Mouse (Mus musculus): Measurements from ENCODE around the gene Adarb1. TPM values are rescaled to one million over a fixed set of nuclear protein-coding genes. Genes with fewer than 3 reads are reported as not detected.

The Adarb1 gene
- total RNA-seq, 1 experiment = 6.3 TPM

- H3K4me3 ChIP-seq (ENCODE audit: insufficient read depth in 1 of 2, low read depth in 1 of 2, low read length in 2 of 2, poor library complexity in 1 of 2, severe bottlenecking in 1 of 2) = no peak overlapping the region
- in situ Hi-C loops (cut with MboI; ENCODE audit: low sequenced_read_pairs in 2 of 2, unreplicated experiment in 2 of 2) = no loop called here
Measured at GRCm38 (mm10) chr10:77448698-77449247, 30.7 kb upstream of the Adarb1 start.

GRCm38 (mm10) chr10:77448209-77448608 lies 30.1 kb upstream of the Adarb1 start:
- DNase-seq (ENCODE audit: low read depth, low spot score) = no peak
- H3K9ac ChIP-seq (ENCODE audit: insufficient read depth, low read depth, low read length, poor library complexity, severe bottlenecking) = no peak overlapping the region
- TF ChIP-seq HCFC1 (IDR thresholded peaks at IDR 0.05; ENCODE audit: borderline replicate concordance, insufficient read depth, low read length) = no peak
- TF ChIP-seq MAFK (IDR thresholded peaks at IDR 0.05; ENCODE audit: insufficient read depth, low read depth, low read length) = no peak
- TF ChIP-seq ZC3H11A (IDR thresholded peaks at IDR 0.05; ENCODE audit: borderline replicate concordance, low read depth, low read length) = no peak
- H3K4me3 ChIP-seq (ENCODE audit: insufficient read depth in 1 of 2, low read depth in 1 of 2, low read length in 2 of 2, poor library complexity in 1 of 2, severe bottlenecking in 1 of 2) = no peak overlapping the region
- no peaks in the 10 kb centered on the region for H3K36me3 ChIP-seq (ENCODE audit: control insufficient read depth, insufficient read depth, low read length, poor library complexity, severe bottlenecking)
- H3K9me3 ChIP-seq (ENCODE audit: control insufficient read depth, insufficient read depth, low read depth, low read length) = no peaks in the 10 kb centered on the region
- in situ Hi-C loops (cut with MboI; ENCODE audit: low sequenced_read_pairs in 2 of 2, unreplicated experiment in 2 of 2) = no loop called here
- H3K27ac ChIP-seq (ENCODE audit: insufficient read depth, low read depth, low read length, poor library complexity, severe bottlenecking) = no peak overlapping the region
- peaks cover 0 to 2% of the 10 kb centered on the region in 2 experiments; a peak in 1 of 4 replicates for H3K4me1 ChIP-seq (ENCODE audit: control insufficient read depth in 2 of 2, insufficient read depth in 2 of 2, low read length in 2 of 2, poor library complexity in 1 of 2)

More at GRCm38 (mm10) chr10:77448698-77449247, 30.7 kb upstream of the Adarb1 start:
- H3K36me3 ChIP-seq (ENCODE audit: control insufficient read depth, insufficient read depth, low read length, poor library complexity, severe bottlenecking) = no peaks in the 10 kb centered on the region
- no peaks in the 10 kb centered on the region for H3K9me3 ChIP-seq (ENCODE audit: control insufficient read depth, insufficient read depth, low read depth, low read length)
- H3K4me1 ChIP-seq (ENCODE audit: control insufficient read depth in 2 of 2, insufficient read depth in 2 of 2, low read length in 2 of 2, poor library complexity in 1 of 2) = peaks cover 0 to 2% of the 10 kb centered on the region in 2 experiments; a peak in 1 of 4 replicates
- H3K27ac ChIP-seq (ENCODE audit: insufficient read depth, low read depth, low read length, poor library complexity, severe bottlenecking) = no peak overlapping the region
- H3K9ac ChIP-seq (ENCODE audit: insufficient read depth, low read depth, low read length, poor library complexity, severe bottlenecking) = no peak overlapping the region
- TF ChIP-seq HCFC1 (IDR thresholded peaks at IDR 0.05; ENCODE audit: borderline replicate concordance, insufficient read depth, low read length) (no peak), ZNF384 (IDR thresholded peaks at IDR 0.05; ENCODE audit: low read depth, low read length) (no peak), ZC3H11A (IDR thresholded peaks at IDR 0.05; ENCODE audit: borderline replicate concordance, low read depth, low read length) (no peak), MAFK (IDR thresholded peaks at IDR 0.05; ENCODE audit: insufficient read depth, low read depth, low read length) (no peak), CHD2 (IDR thresholded peaks at IDR 0.05; ENCODE audit: low read depth, low read length) (no peak)
- DNase-seq (ENCODE audit: low read depth, low spot score) = no peak

- Histone ChIP-seq H3K36me3 (ENCODE audit: control insufficient read depth, insufficient read depth, low read length, poor library complexity, severe bottlenecking) (no peaks in the 10 kb centered on the region), H3K9me3 (ENCODE audit: control insufficient read depth, insufficient read depth, low read depth, low read length) (no peaks in the 10 kb centered on the region), H3K4me3 (ENCODE audit: insufficient read depth in 1 of 2, low read depth in 1 of 2, low read length in 2 of 2, poor library complexity in 1 of 2, severe bottlenecking in 1 of 2) (no peak overlapping the region), H3K27ac (ENCODE audit: insufficient read depth, low read depth, low read length, poor library complexity, severe bottlenecking) (no peak overlapping the region), H3K4me1 (ENCODE audit: control insufficient read depth in 2 of 2, insufficient read depth in 2 of 2, low read length in 2 of 2, poor library complexity in 1 of 2) (peaks cover 0 to 2% of the 10 kb centered on the region in 2 experiments; a peak in 1 of 4 replicates), H3K9ac (ENCODE audit: insufficient read depth, low read depth, low read length, poor library complexity, severe bottlenecking) (no peak overlapping the region)
- DNase-seq (ENCODE audit: low read depth, low spot score) = no peak
- no peak for TF ChIP-seq ZC3H11A (IDR thresholded peaks at IDR 0.05; ENCODE audit: borderline replicate concordance, low read depth, low read length)
- no peak for TF ChIP-seq HCFC1 (IDR thresholded peaks at IDR 0.05; ENCODE audit: borderline replicate concordance, insufficient read depth, low read length)
- no peak for TF ChIP-seq CHD2 (IDR thresholded peaks at IDR 0.05; ENCODE audit: low read depth, low read length)
- TF ChIP-seq MAFK (IDR thresholded peaks at IDR 0.05; ENCODE audit: insufficient read depth, low read depth, low read length) = no peak
- TF ChIP-seq ZNF384 (IDR thresholded peaks at IDR 0.05; ENCODE audit: low read depth, low read length) = no peak
- in situ Hi-C loops (cut with MboI; ENCODE audit: low sequenced_read_pairs in 2 of 2, unreplicated experiment in 2 of 2) = no loop called here
Measured at GRCm38 (mm10) chr10:77447755-77448154, 29.7 kb upstream of the Adarb1 start.

GRCm38 (mm10) chr10:77442250-77442649 lies 24.2 kb upstream of the Adarb1 start:
- Histone ChIP-seq H3K36me3 (ENCODE audit: control insufficient read depth, insufficient read depth, low read length, poor library complexity, severe bottlenecking) (no peaks in the 10 kb centered on the region), H3K27ac (ENCODE audit: insufficient read depth, low read depth, low read length, poor library complexity, severe bottlenecking) (no peak overlapping the region), H3K9ac (ENCODE audit: insufficient read depth, low read depth, low read length, poor library complexity, severe bottlenecking) (no peak overlapping the region), H3K4me3 (ENCODE audit: insufficient read depth in 1 of 2, low read depth in 1 of 2, low read length in 2 of 2, poor library complexity in 1 of 2, severe bottlenecking in 1 of 2) (no peak overlapping the region), H3K9me3 (ENCODE audit: control insufficient read depth, insufficient read depth, low read depth, low read length) (no peaks in the 10 kb centered on the region), H3K4me1 (ENCODE audit: control insufficient read depth in 2 of 2, insufficient read depth in 2 of 2, low read length in 2 of 2, poor library complexity in 1 of 2) (peaks cover 0 to 4% of the 10 kb centered on the region in 2 experiments; a peak in 1 of 4 replicates)
- TF ChIP-seq ZC3H11A (IDR thresholded peaks at IDR 0.05; ENCODE audit: borderline replicate concordance, low read depth, low read length) = no peak
- no peak for TF ChIP-seq MAFK (IDR thresholded peaks at IDR 0.05; ENCODE audit: insufficient read depth, low read depth, low read length)
- no peak for TF ChIP-seq CHD2 (IDR thresholded peaks at IDR 0.05; ENCODE audit: low read depth, low read length)
- TF ChIP-seq HCFC1 (IDR thresholded peaks at IDR 0.05; ENCODE audit: borderline replicate concordance, insufficient read depth, low read length) = no peak
- no peak for TF ChIP-seq ZNF384 (IDR thresholded peaks at IDR 0.05; ENCODE audit: low read depth, low read length)
- no peak for DNase-seq (ENCODE audit: low read depth, low spot score)
- in situ Hi-C loops (cut with MboI; ENCODE audit: low sequenced_read_pairs in 2 of 2, unreplicated experiment in 2 of 2) = no loop called here

Data from ES-E14 (cell line).